Mouse (Mus musculus) bone marrow macrophage, adult 2 months (primary cell): ENCODE measurements around the gene Neurod1.

Source experiments
- CTCF ChIP-seq: IDR thresholded peaks from 2 replicates; pipeline ENCODE4 v1.5.1; 2012; ENCODE audit warnings: low read depth, mild to moderate bottlenecking, low read length, moderate library complexity
- POLR2A ChIP-seq: IDR thresholded peaks from 2 replicates; pipeline ENCODE4 v1.6.1; 2012; ENCODE audit warnings: mild to moderate bottlenecking, low read depth, low read length, borderline replicate concordance

DNA sequence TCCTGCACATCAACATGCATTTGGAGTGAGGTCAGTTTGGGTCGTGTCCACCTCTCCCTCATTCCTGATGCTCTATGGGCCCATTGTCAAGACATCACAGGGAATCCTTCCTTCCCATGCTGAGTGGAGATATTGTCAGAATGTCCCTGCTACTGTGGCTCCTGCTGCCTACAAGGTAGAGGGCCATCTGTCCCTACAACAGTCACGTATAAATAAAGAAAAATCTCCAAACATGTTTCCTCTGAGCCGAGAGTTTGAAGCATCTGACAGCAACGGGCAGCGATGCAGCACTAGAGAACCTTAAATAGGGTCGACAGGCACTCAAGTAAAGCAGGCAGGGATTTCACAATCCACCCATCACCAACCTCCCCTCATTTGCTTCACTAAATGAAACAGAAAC, 13.6 kb downstream of the Neurod1 start:
- no peak for TF ChIP-seq POLR2A
- TF ChIP-seq CTCF, result no peak
